21 mouse cellular contexts compared by ENCODE assay signal in genomic region chr1:191123696-191124095, GRCm38 (mm10). TPM values are rescaled to one million over a fixed set of nuclear protein-coding genes. Genes with fewer than 3 reads are reported as not detected.
A peak's percentile ranks its signal among the peaks of the same experiment; 100 is the strongest.
DNase-seq lines count a peak whose midpoint lies in the region; ATAC-seq lines count a peak whose summit lies in the region.
"Had no signal": no experiment of that assay in that cellular context is flagged by ENCODE, and none has a peak within 500 bp of the region (broad histone marks: within the 10 kb centered on the region; RNA-seq: fewer than 3 reads in every experiment).

No protein-coding gene starts in this region.

- peak; percentile 35 for DNase-seq in right cerebral cortex, adult 18-20 months
- no peak for DNase-seq in right cerebral cortex, adult 2 months (ENCODE audit: low spot score in 2 of 2)
- peak; percentile 71 for DNase-seq in NIH3T3 (ENCODE audit: low read depth)
- no peak for DNase-seq in cerebellum, postnatal 10 days
- DNase-seq in urinary bladder, postnatal 10 days (ENCODE audit: low spot score), result no peak
- DNase-seq: adrenal gland, postnatal 25 days; cerebellum, adult 9-11 months; heart, adult 18-20 months; heart, postnatal 10 days; kidney, adult 18-20 months; liver, embryonic 13.5 days; lung, embryonic 14.5 days; thymus, postnatal 14 days had no signal

- peak; percentile 26 for ATAC-seq in granulocyte monocyte progenitor cell, adult 5-6 weeks (replicated peaks; ENCODE audit: poor library complexity, severe bottlenecking)
- ATAC-seq in erythroid progenitor cell, adult 5-6 weeks (replicated peaks; ENCODE audit: low FRiP score, poor library complexity, severe bottlenecking), result no peak
- ATAC-seq: forebrain, embryonic 13.5 days; midbrain, embryonic 13.5 days had no signal

RNA-seq across cellular contexts. Expression of gene Batf3, which starts 26.0 kb away (rescaled TPM):
- not detected in 2 replicates for total RNA-seq in granulocyte monocyte progenitor cell, adult 5-6 weeks (2014; fragmentation: Nextera tagmentation)
- total RNA-seq in granulocyte monocyte progenitor cell, adult 5-6 weeks (2017), result not detected in 2 replicates
- total RNA-seq in erythroid progenitor cell, adult 5-6 weeks (2015; ENCODE audit: low replicate concordance), result 1.4 TPM in 1 of 2 replicates, not detected in the other
- not detected in 2 replicates for total RNA-seq in erythroid progenitor cell, adult 5-6 weeks (2017; ENCODE audit: low replicate concordance)
- total RNA-seq: gastrocnemius, adult 8-10 months had no signal

RNA-seq across cellular contexts. Expression of gene Fam71a, which starts 40.9 kb away (rescaled TPM):
- total RNA-seq in granulocyte monocyte progenitor cell, adult 5-6 weeks (2014; fragmentation: Nextera tagmentation), result not detected in 2 replicates
- 0.17 and 1.1 TPM in 2 replicates for total RNA-seq in granulocyte monocyte progenitor cell, adult 5-6 weeks (2017)
- not detected in 2 replicates for total RNA-seq in erythroid progenitor cell, adult 5-6 weeks (2015; ENCODE audit: low replicate concordance)
- total RNA-seq in erythroid progenitor cell, adult 5-6 weeks (2017; ENCODE audit: low replicate concordance), result not detected in 2 replicates
- total RNA-seq: adrenal gland, postnatal 25 days; gastrocnemius, adult 8-10 months; heart, adult 18-20 months; heart, postnatal 10 days; layer of hippocampus, postnatal 10 days; left cerebral cortex, adult 2 months; left cerebral cortex, postnatal 36 days had no signal

Comparison
In these comparisons a context has a peak if more than half of its experiments do, and no peak if none do; other contexts are left out.
1. DNase-seq: peak in right cerebral cortex, adult 18-20 months (single experiment) and NIH3T3 (single experiment); none in right cerebral cortex, adult 2 months (0 of 2), cerebellum, postnatal 10 days (0 of 2) and urinary bladder, postnatal 10 days (single experiment).